Mouse (Mus musculus) kidney, postnatal 4 days (tissue): Measurements from ENCODE around the gene G430095P16Rik.

Experiments
- DNase-seq, 2 experiments: peaks; one replicate each; pipeline ENCODE4 v3.0.0; 2021; ENCODE audit warnings: mixed read lengths in 2 of 2

The G430095P16Rik gene

GRCm38 (mm10) chr8:84722850-84723570, at the start of gene G430095P16Rik:
TSS of gene G430095P16Rik (plus strand) at chr8:84723007.
- peak; percentile 77 to 85 for DNase-seq

DNA sequence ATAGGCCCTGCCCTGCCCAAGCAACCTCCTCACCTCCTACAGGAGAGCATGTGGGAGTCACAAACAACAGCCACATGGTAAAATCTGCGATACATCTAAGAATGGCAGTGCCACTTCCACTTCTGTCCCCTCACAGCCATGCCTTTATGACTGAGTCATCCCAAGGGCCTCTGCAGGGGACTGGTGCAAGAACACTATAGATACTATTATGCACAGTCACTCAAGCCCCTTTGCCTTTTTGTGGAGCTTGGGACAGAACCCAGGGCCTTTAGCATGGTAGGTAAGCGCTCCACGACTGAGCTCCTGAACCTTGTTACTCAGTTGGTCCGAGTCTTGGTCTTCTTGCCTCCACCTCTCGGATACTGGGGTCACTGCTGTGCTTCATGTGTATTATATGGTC, 45.5 kb upstream of the G430095P16Rik start:
- DNase-seq = no peak

- DNase-seq = no peak
These were observed 41.3 kb upstream of the G430095P16Rik start for GRCm38 (mm10) chr8:84681476-84681875.

- no peak for DNase-seq
These were observed 40.5 kb upstream of the G430095P16Rik start for GRCm38 (mm10) chr8:84682257-84682656.

GRCm38 (mm10) chr8:84684537-84684936, 38.3 kb upstream of the G430095P16Rik start:
- no peak for DNase-seq

- DNase-seq = peak; percentile 52 to 67
These were observed 36.4 kb upstream of the G430095P16Rik start, which contains the start of gene Trmt1 for GRCm38 (mm10) chr8:84686191-84687002. TSS of gene Trmt1 (plus strand) at chr8:84686307.

GRCm38 (mm10) chr8:84687003-84687704, 35.7 kb upstream of the G430095P16Rik start:
- DNase-seq = peak; percentile 60 to 74

DNA sequence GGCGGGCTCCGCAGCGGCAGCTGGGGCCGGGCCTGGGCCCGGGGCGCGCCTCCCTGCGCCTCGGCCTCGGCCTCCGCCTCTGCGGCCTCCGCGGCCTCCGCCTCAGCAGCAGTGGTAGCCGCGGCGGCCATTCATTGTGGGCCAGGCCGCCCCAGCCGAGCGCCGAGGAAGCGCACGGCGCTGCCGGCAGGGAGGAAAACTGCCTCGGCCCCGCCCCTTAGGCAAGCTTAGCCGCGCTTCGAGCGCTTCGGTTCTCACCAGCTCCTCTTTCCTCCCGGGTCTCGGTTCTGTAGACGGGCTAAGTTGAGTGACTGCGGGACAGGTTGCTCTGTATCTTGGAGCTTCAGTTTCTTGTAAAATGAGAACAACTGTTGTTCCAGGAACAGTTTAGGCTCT, 35.1 kb upstream of the G430095P16Rik start, which contains the start of gene Nacc1:
Gene Nacc1 (minus strand): TSS at position 158 of the 396 bp plus-strand sequence.
- peak; percentile 93 to 96 for DNase-seq

DNA sequence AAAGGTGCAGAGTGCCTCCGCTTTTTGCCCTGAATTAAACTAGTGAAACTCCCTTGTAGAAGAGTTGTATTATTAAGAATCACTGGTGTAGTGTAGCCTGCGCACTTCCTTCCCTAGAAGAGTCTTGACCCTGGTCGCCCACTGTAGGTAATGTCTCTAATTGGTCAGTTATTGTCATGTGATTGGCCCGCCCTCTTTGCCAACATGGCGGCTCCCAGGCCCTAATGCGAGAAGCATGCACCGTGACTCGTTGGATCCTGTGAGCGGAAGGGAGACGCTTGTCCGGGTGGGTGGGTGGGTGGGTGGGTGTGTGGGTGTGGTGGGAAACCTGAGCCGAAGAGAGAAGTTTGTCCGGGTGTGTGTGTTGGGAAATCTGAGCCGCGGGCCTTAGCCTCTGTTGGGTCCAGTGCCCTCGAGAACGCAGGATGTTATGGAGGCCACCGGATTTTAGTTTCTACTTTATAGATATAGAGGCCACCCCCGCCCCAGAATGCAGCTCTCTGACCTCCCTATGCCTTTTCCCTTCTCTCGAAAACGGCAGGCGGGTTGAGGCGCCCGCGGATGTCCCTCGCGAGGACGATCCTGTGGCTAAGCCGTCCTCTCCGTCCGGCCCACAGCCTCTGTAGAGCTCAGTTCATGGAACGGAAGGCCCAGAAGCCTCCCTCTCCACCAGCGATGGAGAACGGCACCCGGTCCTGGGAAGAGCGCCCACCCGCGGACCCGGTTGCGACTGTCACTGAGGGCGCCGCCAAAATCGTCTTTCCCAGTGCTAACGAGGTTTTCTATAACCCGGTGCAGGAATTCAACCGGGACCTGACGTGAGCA, 33.5 kb upstream of the G430095P16Rik start:
- DNase-seq = peak; percentile 88 to 92

GRCm38 (mm10) chr8:84693332-84693731, 29.5 kb upstream of the G430095P16Rik start:
- no peak for DNase-seq

- DNase-seq = no peak
These were observed 27.7 kb upstream of the G430095P16Rik start for GRCm38 (mm10) chr8:84695140-84695539.

DNA sequence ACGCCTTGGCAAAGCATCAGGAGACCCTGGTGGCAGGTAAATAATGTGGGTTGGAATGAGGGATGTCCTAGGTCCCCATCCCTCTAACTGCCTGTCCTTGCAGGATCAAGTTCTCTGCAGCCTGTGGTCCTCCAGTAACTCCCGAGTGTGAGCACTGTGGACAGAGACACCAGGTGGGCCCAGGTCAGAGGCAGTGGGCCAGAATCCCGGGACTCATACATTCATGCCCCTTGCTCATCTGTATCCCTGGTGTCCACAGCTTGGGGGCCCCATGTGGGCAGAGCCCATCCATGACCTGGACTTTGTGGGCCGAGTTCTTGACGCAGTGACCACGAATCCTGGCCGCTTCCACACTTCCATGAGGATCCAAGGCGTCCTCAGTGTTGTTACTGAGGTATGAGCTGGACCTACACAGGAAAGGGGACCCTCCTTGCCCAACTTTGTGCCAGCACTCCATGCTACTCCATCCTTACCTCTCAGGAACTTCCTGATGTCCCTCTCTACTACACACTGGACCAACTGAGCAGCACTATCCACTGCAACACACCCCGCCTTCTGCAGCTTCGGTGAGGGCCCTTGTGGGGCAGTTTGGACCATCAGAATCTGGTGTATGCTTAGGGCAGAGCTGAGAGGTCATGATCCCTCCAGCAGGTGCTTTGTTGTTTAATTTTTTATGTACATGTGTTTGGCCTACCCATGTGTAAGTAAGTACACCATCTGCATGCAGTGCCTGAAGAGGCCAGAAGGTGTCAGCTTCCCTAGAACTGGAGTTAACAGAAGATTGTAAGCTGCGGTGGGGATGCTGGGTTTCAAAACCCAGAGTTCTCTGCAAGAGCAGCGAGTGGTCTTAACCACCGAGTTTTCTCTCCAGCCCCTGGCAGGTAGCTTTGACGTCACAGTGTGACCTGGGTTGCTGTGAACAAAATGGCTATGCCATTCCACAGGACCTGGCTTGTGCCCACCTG, 25.4 kb upstream of the G430095P16Rik start:
- DNase-seq = peak; percentile 76 to 78

DNA sequence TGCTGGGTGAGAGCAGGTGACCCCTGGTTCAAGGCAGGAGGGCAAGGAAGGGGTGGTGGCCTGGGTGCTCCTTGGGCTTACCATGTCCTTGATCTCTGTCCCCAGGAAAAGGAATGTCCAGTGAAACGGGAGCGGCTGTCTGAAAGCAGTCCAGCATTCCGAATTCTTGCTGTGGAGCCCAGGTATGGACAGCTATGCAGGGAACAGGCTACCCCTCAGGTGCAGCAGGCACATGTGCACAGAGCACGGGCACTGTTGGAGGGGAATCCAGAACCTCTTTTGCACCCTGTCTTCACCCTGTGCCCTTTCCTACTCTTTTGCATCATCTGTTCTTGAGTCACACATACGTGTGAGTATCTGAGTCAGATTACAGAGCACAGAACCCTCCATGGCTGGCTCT, 24.5 kb upstream of the G430095P16Rik start:
- no peak for DNase-seq

- peak; percentile 47 to 63 for DNase-seq
These were observed 23.8 kb upstream of the G430095P16Rik start for GRCm38 (mm10) chr8:84698929-84699401.

DNA sequence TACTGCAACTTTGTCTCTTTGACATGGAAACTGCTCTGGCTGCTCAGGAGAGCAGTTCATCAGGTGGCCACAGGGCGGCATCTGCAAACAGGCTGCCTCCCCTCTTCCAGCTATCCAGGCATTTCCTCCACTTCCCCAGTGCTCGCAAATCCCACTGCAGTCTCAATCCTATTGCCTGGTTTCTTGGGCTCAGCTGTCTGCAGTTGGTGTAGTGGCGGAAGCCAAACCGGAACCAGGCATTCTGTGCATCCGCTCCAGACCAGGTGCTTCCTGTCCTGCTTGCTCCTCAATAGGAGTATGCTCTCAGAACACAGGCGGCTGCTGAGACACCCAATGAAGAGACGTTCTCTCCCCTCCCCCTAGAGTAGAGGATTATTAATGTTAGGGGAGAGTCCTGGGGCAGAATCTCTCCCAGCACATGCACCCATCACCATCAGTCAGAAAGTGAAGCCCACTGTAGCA, 22.9 kb upstream of the G430095P16Rik start:
- DNase-seq = peak; percentile 77 to 85

- no peak for DNase-seq
These were observed 22.3 kb upstream of the G430095P16Rik start for GRCm38 (mm10) chr8:84700526-84700925.

DNA sequence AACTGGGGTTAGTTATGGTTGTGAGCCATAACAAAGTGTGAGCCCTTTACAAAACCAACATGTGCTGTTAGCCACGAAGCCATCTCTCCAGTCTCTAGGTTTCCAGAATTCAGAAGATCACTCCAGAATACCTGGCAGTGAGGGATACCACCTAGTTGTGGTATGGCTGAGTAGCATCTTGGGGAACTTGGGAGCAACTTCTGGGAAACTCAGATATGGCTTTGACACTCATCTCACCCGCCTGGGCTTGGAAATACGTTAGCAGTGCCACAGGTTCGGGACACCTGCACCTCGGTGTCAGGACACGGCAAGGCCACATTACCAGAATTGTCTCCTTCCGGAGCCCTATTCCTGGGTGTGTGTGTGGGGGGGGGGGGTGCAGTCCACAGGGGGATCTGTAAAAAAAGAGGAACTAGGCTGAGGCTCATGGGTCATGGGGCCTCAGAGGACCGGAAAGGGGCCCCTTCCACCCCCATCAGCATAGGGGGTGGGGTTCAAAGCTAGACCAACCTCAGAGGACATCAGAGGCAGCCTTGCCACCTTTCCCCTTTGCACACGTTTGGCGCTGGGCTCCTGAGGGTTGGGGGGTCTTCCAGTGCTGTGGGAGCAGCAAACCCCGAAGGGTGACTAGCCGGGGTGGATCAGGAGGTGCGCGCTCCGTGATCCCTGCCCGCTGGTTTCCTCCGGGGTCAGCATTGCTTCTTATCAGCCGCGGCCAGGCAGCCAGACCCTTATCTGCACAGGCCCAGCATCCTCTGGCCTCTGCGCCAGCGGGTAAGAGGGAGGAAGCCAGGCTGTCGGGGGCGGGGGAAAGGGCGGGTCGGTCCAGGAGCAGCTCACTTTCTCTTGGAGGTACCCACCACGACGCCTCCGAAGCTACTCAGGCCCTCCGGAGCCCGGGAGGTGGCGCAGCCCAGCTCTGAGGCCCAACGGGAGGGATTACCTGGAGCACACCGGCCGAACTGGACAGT, 21.6 kb upstream of the G430095P16Rik start, which contains the start of gene Lyl1:
Gene Lyl1 (plus strand): TSS at position 517 of the 971 bp plus-strand sequence.
- peak; percentile 71 to 81 for DNase-seq

- DNase-seq = no peak
These were observed 20.2 kb upstream of the G430095P16Rik start for GRCm38 (mm10) chr8:84702561-84702960.

DNA sequence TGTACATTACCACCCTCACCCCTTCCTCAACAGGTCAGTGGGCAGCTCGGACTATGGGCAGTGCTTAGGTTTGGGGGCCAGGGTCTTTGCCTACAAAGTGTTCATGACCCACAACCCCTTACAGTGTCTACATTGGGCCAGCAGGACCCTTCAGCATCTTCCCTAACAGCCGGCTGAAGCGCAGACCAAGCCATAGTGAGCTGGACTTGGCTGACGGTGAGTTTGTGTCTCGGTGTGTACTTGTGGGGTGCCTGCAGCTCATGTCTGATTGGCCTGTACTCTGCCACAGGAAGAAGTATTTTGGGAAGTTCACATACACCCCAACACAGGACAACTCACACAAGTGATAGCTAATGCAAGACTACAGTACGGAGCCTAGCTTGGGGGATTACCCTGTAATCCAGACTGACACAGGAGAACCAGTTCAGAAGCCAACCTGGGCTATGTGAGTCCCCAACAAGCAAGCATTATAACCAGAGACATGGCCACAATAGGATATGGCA, 19.8 kb upstream of the G430095P16Rik start:
- no peak for DNase-seq
